Mouse (Mus musculus): ENCODE data around the gene Omp. TPM values are rescaled to one million over a fixed set of nuclear protein-coding genes. Genes with fewer than 3 reads are reported as not detected.

Gene Omp
- total RNA-seq, 2 experiments from 2014 or later = 0.96 to 1.3 TPM

DNA sequence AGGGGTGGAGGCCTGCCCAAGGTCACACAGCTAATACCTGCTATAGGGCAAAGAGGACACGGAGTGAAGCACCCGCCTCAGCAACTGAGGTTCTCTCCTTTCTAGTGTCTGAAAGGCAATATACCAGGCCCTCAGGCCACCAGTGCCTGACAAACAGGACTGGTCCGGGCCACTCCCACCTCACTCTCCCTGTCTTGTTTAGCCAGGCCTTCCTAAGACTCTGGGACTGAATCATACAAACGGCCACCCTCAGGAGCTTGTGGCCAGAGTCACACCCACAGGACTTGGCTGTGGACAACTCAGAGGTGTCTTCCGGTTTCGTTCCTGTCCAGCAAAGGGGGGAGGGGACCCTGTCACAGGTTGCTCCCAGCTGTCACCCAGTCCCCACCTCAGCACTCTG lies 16.9 kb upstream of the Omp start:
- TF ChIP-seq CTCF (conservative IDR thresholded peaks at IDR 0.05) = no peak
- Histone ChIP-seq H3K27ac (no peak overlapping the region), H3K4me3 (no peak overlapping the region)
- no peak for DNase-seq (ENCODE audit: low spot score in 2 of 2)

DNA sequence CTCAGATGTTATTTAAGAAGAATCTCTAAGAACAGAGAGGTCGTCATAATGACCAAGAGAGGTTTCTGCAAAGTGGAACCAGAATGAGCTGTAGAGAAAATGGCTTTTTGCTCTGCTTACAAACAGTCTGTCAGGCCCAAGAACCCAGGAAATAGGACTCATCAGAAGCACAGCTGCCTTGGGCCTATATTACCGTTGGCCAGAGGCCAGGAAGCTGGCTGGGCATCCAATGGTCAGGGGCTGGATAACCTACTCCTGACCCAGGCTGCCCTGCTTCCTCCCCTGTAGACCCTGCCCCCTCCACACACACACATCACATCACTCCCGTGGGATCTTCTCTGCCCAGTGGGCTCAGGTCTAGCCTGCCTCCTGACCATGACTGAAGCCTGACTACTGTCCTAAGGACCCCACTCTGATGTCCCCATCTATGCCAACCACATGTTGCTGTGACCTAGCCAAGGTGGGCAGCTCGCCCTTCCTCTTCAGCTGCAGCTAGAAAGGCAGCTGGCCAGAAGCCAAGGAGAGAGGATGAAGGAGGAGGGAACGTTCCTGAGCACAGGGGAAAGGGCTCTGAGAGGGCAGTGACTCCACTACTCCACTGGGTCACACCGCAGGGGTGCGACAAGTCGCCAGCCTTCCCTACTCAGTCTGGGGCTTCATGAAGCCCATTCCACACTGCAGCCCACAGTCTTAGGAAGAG lies 14.9 kb upstream of the Omp start:
- H3K27ac ChIP-seq = no peak overlapping the region
- no peak overlapping the region for H3K4me3 ChIP-seq
- DNase-seq (ENCODE audit: low spot score in 2 of 2) = no peak
- TF ChIP-seq CTCF (conservative IDR thresholded peaks at IDR 0.05) = no peak

DNA sequence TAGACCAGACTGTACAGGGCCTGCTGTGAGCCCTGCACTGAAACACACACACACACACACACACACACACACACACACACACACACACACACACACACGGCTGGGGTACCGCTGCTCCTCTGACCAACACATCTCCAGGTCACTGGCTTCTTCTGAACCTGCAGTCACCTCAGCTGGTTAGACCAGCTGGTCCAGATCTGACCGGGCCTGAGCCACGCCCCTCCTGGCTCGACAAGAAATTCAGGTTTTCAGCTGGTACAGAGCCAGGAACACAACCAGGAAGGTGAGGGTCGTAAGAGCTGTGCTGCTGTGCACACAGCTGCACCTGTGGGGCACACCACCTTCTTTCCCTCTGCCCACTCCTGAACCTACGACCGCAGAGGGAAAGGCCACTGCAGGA lies 13.2 kb upstream of the Omp start:
- Histone ChIP-seq H3K4me3 (no peak overlapping the region), H3K27ac (no peak overlapping the region)
- no peak for TF ChIP-seq CTCF (conservative IDR thresholded peaks at IDR 0.05)
- DNase-seq (ENCODE audit: low spot score in 2 of 2) = no peak

DNA sequence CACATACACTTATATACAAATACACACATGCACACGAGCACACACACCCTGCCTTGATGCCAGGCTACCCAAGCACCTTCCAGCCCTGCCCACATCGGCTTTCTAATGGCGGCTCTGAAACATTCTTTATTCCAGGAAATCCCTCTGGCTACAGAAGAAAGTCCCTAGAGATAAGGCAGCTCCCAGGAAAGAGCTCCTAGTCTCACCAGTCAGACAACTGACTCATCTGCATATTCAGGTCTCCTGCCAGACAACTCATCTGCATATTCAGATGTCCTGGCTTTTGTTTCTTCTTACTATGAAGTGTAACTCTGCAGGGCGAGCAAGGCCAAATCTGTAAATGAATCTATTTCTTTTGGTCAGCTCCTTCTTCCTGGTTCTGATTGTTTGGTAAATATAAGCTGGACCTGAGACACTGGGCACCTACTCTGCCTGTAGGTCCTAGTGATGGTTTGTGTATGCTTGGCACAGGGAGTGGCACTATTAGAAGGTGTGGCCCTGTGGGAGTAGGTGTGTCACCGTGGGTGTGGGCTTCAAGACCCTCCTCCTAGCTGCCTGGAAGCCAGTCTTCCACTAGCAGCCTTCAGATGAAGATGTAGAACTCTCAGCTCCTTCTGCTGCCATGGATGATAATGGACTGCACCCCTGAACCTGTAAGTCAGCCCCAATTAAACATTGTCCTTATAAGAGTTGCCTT lies 12.5 kb upstream of the Omp start:
- no peak for TF ChIP-seq CTCF (conservative IDR thresholded peaks at IDR 0.05)
- no peak overlapping the region for H3K27ac ChIP-seq
- DNase-seq (ENCODE audit: low spot score in 2 of 2) = no peak

DNA sequence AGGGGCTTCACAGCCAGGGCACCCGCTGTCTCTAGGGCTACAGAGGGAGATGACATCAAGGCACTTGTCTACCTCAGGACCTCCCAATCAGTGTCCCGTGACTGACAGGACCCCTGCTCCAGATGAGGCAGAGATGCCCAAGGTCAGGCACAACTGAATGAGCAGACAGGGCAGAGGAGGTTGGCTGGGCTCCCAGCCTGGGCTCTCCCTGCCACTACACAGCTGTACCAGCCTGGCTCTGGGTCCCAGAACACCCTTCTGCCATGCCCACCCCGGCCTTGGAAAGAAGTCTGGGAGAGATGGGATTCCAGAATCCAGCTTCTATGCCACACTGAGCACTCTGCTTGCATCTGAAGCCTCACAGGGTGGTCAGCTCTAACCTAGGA lies 11.0 kb upstream of the Omp start:
- H3K4me3 ChIP-seq = no peak overlapping the region
- H3K27ac ChIP-seq = no peak overlapping the region
- DNase-seq (ENCODE audit: low spot score in 2 of 2) = no peak
- TF ChIP-seq CTCF (conservative IDR thresholded peaks at IDR 0.05) = no peak

More for the DNA sequence above, 12.5 kb upstream of the Omp start:
- H3K4me3 ChIP-seq = no peak overlapping the region

DNA sequence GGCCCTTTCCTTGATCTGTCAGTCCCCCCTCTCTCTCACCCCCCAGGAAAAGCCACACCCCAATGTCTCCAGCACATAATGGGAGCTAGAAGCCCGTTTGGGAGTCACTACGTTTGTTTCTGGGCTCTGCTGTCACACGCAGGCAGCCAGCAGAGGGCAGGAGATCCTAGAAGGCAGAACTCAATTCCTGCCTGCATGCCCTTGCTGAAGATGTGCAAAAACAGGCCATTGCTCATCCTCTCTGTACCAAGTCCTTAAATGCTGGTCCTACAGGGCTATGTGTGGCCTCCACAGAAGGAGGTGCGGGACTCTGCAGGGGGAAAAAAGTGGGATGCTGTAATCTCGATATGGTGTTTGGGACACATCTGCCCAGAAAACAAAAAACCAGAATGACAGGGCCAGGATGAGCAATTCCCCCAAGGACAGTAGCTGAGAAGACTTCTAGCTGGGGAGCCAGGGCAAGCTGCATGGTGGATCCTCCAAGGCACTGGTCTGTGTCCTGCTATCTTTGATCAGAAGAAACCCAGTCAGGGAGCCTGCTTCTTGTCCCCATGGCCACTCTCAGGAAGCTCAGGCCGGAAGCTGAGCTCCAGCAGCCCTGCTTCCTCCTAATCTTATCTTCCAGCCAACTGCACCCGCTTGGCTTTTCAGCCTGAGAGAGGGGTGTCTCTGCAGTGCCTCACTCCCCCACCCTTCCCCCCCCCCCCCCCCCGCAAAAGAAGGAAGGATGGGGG lies 10.4 kb upstream of the Omp start:
- TF ChIP-seq CTCF (conservative IDR thresholded peaks at IDR 0.05) = peak; percentile 85
- Histone ChIP-seq H3K4me3 (no peak overlapping the region), H3K27ac (peak overlapping the region; percentile 43; the same call in 1 of the 2 replicates)
- DNase-seq (ENCODE audit: low spot score in 2 of 2) = peak; percentile 65 to 75

DNA sequence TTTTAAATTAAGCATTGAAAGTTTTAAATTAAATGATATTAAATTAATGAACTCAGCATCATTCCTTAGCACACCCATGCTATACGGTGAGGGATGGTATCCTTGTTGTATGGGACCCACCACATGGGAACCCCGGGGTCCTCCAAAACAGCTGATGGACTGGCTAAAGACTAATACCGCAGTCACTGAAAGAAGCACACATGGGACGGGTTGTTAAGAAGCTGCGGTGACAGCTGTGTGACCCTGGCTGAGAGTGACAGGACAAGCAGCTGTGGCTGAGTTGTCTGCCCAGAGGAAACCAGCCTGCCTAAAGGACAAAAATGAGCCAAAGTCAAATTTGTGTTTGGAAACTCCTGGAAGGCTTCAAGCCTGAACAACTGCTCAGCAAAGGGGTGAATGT lies 8.6 kb upstream of the Omp start:
- no peak overlapping the region for H3K4me3 ChIP-seq
- TF ChIP-seq CTCF (conservative IDR thresholded peaks at IDR 0.05) = no peak
- no peak for DNase-seq (ENCODE audit: low spot score in 2 of 2)
- no peak overlapping the region for H3K27ac ChIP-seq

DNA sequence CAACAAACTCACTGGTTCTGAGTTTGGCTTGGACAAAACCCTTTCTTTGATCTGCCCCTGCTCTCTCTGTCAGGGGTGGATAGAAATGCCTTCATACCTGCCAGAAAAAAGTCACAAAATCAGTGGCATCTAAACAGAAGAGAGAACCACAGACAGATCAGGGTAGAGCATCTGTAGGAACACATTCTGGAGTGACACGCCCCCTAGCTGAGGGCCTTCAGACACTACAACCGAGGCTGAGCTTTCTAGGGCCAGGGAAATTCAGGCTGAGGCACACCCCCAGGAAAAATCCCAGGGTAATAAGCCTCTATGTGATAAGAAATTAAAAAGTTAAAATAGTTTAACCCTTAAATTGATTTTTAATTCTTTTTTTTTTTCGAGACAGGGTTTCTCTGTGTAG lies 8.0 kb upstream of the Omp start:
- peak; percentile 63 for TF ChIP-seq CTCF (conservative IDR thresholded peaks at IDR 0.05)

DNA sequence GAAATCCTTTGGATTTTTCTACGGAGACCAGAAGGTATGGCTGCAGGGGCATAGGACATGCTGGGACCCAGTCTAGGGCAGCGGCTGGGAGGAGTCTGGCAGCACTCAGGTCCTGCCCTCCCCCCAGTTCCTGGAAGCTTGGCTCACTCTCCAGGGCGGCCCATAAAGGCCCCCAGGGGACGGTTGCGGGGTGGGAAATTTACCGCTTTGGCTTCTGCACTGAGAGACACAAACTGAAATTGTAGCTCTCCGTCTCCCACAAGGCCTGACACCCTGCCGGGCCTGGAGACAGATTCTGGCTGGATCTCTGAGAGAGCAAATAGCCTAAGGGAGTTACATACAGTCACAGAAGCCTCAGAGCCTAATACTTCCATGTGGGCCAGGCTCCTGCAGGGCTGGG lies 7.1 kb upstream of the Omp start:
- Histone ChIP-seq H3K4me3 (no peak overlapping the region), H3K27ac (no peak overlapping the region)
- TF ChIP-seq CTCF (conservative IDR thresholded peaks at IDR 0.05) = no peak
- no peak for DNase-seq (ENCODE audit: low spot score in 2 of 2)

More for the DNA sequence above, 8.0 kb upstream of the Omp start:
- Histone ChIP-seq H3K4me3 (no peak overlapping the region), H3K27ac (no peak overlapping the region)
- no peak for DNase-seq (ENCODE audit: low spot score in 2 of 2)

DNA sequence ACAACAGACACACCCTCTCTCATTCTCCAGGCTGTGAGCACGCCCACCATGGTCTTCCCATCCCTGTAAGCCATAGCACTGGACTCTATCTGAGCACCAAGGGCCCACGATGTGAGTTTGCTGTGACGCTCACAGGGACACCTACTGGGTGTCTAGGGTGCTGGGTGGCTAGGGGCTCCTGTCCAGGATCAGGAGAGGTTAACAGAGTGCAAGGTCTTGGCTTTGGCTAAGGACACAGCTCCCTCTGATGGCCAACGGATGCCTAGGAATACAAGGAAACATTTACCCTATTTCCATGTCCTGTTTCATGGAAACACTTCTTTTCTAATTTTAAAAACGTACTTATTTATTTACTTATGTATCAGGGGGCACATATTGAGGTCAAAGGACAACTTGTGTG lies 5.2 kb upstream of the Omp start:
- DNase-seq (ENCODE audit: low spot score in 2 of 2) = no peak
- H3K27ac ChIP-seq = no peak overlapping the region
- TF ChIP-seq CTCF (conservative IDR thresholded peaks at IDR 0.05) = peak; percentile 58
- H3K4me3 ChIP-seq = no peak overlapping the region

DNA sequence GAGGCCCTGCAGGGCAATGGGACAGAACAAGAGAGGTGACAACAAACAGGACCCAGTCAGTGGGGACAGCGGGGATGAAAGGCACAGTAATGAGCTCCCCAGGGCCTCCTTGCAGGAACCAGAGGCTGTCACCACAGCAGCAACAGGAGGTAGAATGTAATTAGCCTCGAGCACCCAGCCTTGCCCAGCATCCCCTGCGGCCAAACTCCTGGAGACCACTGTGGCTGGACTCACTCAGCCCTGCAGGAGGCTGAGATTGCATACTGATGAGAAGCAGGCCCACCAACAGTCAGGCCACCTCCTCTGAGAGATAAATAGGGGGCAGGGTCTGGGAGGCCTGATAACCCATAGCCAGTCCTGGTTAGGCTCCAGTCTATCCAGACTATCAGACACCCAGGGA lies 4.5 kb upstream of the Omp start:
- TF ChIP-seq CTCF (conservative IDR thresholded peaks at IDR 0.05) = no peak
- Histone ChIP-seq H3K4me3 (no peak overlapping the region), H3K27ac (no peak overlapping the region)
- DNase-seq (ENCODE audit: low spot score in 2 of 2) = no peak

DNA sequence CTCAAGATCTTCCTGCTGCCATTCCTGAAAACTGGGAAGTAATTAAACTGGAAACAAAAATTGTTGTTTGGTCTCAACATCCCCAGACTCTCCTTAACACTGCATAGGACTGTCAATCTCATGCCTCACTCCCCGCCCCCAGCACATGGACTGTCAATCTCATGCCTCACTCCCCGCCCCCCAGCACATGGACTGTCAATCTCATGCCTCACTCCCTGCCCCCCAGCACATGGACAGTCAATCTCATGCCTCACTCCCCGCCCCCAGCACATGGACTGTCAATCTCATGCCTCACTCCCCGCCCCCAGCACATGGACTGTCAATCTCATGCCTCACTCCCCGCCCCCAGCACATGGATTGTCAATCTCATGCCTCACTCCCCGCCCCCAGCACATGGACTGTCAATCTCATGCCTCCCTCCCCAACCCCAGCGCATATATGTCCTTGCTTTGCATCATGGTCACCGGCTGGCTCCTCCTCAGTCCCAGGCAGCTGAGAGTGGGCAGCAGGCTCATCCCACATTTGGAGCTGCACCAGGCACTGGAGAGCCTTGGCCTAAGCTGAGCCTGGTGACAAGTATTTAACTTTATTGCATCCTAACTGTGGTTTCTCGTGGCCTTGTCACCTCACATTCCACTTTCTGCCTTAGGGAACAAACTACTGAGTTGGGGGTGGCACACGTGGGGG lies 3.6 kb upstream of the Omp start:
- Histone ChIP-seq H3K27ac (no peak overlapping the region), H3K4me3 (no peak overlapping the region)
- TF ChIP-seq CTCF (conservative IDR thresholded peaks at IDR 0.05) = no peak
- no peak for DNase-seq (ENCODE audit: low spot score in 2 of 2)

DNA sequence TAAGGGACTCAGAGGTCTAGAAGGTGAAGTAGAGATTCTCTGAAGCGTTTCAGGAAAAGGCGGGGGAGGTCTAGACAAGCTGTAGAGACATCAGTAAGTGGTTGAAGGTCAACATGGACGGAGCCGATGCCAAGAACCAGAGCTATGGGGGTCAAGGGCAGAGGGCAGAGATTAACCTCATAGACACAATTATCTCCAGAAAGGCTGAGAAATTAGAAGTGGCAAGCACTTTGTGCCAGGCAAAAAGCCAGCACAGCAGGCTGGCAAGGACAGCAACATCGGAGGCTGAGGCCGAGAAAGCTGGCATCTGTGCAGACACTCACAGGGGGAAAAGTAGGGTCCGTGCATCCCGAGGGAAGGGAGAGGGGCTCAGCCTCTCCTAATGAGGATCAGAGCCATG lies 2.5 kb upstream of the Omp start:
- TF ChIP-seq CTCF (conservative IDR thresholded peaks at IDR 0.05) = no peak
- Histone ChIP-seq H3K27ac (no peak overlapping the region), H3K4me3 (no peak overlapping the region)
- DNase-seq (ENCODE audit: low spot score in 2 of 2) = no peak

Data from layer of hippocampus, adult 2 months (tissue).